Mouse (Mus musculus) brain, embryonic 18.5 days (tissue): Measurements from ENCODE around the gene Cbfb.
A peak's percentile ranks its signal among the peaks of the same experiment; 100 is the strongest.

Experiments used
- DNase-seq: peaks from one replicate; pipeline ENCODE4 v3.0.0-alpha.2; 2012; ENCODE audit warnings: low read depth, low spot score

The Cbfb gene

DNA sequence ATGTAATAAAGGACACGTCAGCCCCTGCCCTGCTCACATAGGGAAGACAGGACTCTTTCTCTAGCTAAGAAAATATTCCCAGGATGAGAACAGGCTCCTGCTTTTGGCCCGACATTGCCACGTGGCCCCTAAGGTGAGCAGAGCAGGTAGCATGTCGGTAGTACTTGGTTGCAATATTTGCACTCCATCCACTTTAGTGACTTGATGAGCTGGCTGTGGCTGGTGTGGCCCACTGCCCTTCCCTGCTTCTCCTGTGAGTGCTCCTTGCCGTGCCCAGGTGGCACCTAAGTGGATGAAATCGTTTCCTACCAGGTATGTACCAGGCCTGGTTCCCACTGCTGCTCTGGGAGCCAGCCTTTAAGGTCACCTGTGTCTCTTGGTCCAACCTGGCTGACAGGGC is 81.5 kb downstream of the Cbfb start:
- DNase-seq = no peak

- no peak for DNase-seq
Measured at GRCm38 (mm10) chr8:105252680-105253537, 82.4 kb downstream of the Cbfb start.

GRCm38 (mm10) chr8:105253766-105254151 is 83.3 kb downstream of the Cbfb start:
- DNase-seq = no peak

DNA sequence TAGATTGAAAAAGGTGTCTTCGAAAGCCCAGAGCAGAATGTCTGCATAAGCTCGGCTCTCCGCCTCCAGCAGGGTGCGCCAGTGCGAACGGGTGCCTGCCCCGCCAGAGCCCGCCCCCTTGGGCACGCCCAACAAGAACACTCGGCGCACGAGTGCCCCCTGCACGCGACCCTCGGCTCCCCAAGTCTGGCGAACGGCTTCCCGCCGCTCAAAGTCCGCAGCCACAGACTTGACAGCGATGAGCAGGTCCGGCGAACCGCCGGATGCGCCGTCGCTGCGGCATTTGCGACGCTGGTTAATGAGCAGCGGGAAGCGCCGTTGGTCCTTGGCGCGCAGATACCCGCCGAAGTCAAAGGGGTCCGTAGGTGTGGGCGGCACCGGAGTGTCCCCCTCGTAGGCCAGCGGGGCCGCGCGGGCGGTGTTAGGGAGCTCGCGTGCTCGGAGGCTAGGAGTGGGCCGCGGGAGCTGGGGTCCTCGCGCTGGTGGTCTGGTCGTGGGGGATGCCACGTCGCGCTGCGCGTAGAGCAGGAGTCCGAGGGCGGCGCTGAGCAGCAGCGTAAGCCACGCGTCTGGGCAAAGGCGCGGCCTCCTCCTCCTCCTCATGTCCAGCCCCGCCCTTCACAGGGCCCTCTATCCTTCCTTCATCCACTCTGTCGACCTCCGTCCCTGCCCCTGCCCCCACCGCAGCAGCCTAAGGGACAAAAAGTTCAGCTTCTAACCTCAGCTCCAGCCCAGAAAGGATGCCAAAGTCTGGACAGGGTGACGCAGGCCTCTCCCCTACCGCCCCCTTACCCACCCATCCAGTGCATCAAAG is 83.9 kb downstream of the Cbfb start:
- DNase-seq = peak; percentile 68

GRCm38 (mm10) chr8:105254966-105255350 is 84.5 kb downstream of the Cbfb start, which contains the start of gene B3gnt9:
TSS of gene B3gnt9 (minus strand) at chr8:105255153.
- no peak for DNase-seq

- DNase-seq = no peak
Measured at GRCm38 (mm10) chr8:105257318-105258114, 87.0 kb downstream of the Cbfb start.

DNA sequence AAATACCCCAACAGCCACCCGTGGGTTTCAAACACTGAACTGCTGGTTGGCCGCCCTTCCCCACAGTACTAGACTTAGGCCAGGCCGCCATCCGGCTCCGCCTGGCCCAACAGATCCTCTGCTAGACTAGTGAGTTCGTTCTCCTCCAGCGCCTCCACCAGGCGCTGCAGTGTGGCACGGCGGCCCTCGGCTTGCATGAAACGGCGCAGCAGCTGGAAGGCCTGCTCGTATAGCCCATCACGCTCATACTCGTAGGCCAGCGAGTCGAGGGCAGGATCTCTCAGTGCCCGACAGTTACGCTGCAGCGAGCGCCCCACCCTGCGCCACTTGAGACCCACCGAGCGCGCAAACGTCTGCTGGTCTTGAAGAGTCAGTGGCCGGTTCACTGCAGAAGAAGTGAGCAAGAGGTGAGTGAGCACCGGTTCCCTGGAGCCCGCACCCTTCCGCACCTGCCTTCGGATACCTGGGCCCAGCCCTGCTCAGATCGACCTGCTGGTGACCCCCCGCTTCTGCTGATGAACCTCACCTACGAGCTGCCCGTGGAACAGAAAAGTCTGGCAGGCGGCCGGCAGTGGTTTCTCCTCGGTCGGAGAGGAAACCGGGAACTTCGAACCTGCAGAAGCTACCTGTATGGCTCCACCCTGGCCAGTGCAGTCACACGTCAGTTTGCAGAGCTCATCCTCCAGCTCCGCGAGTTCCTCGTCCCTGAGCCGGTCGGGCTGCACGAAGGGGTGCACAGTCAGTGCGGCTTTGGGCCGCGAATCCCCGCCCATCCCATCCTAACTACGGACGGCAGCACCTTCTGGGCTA is 88.6 kb downstream of the Cbfb start:
- DNase-seq = no peak

DNA sequence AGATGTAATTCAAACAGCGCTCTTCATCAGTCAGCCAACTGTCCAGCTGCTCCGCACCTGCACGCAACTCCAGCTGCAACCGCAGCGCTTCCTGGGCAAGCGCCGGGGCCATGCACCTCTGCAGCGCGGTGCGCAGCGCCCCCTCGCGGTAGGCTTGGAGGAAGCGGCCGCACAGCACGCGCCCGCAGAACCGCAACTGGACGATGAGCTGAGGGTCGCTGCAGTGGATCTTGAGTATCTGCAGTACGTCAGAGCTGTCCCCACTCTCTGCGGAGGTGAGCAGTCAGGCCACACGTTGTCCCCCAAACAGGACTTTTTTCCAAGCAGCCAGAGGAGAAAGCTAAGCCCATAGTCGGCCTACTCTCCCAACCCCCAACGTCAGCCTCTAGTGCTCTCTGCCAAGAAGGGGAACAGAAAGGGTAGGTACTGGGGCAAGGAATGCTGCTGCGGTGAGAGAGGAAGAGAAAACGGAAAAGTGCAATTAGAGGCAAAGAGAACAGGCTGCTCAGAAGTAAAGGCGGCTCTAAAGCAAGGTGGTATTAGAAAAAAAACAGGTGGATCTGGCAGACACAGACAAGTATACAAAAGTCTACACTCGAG is 89.3 kb downstream of the Cbfb start:
- no peak for DNase-seq

DNA sequence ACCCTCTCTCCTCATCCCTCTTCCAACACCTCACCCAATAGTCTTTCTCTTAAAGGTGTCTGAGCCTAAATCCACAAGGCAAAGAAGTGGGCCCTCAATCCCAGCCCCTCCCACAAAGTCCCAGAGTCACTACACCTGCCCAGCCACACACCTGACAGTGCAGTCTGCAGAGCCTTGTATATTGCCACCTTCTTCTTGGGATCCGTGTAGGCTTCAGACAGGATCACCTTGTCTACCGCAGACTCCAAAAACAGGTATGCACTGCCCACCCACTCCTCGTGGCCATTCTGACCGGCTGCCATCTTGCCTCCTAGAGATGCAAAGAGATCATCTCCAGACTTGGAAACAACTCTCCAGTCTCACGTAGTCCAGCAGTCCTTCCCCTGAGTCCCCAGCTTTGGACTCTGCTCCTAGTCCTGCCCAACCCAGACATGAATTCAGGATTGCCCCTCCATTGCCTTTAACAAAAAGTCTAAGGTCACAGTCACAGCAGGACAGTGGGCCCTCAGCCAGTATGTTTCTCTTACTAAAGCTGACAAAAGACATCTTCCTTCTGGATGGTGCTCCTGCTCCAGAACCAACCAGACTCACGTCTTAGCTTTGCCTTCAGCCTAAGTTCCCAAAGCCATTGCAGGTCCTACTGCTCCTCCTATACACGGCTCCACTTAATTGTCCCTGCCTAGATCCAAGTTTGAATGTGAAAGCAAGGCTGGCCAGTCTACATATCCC is 90.1 kb downstream of the Cbfb start:
- DNase-seq = no peak

DNA sequence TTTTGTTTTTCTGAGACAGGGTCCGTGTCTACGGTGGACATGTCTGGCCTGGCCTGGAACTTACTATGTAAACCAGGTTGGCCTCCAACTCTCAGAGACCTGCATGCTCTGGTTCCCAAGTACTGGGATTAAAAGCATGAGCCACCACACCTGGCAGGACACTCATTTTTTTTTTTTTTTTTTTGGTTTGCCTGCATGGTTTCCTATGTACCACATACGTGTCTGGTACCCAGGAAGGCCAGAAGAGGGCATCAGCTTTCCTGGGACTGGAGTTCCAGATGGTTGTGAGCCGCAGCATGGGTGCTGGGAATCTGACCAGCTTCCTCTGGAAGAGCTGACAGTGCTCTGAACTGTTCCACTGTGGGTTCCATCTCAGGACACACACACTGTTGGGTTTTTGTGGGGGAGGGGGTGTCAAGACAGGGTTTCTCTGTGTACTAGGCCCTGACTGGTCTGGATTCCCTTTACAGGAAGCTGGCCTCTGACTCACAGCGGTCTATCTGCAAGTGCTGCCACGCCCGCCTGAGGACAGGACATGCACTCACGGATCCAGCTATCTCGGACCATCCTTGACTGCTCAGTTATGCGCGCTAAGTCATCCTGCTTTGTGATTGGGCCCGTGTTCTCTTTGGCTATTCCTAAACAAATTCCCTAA is 91.0 kb downstream of the Cbfb start:
- DNase-seq = no peak

- no peak for DNase-seq
Measured at GRCm38 (mm10) chr8:105263244-105263912, 92.9 kb downstream of the Cbfb start.

GRCm38 (mm10) chr8:105264024-105264982 is 93.8 kb downstream of the Cbfb start, which contains the start of the genes Tradd and Fbxl8:
TSS of gene Tradd (minus strand) at chr8:105264609.
TSS of gene Fbxl8 (plus strand) at chr8:105264648.
- no peak for DNase-seq

GRCm38 (mm10) chr8:105265128-105265527 is 94.7 kb downstream of the Cbfb start:
- DNase-seq = no peak

GRCm38 (mm10) chr8:105266775-105267174 is 96.3 kb downstream of the Cbfb start:
- no peak for DNase-seq
